Mouse (Mus musculus): Measurements from ENCODE around the gene Teddm2. TPM values are rescaled to one million over a fixed set of nuclear protein-coding genes. Genes with fewer than 3 reads are reported as not detected.

Gene Teddm2
- polyA plus RNA-seq, 1 experiment from 2014 or later, result 0.21 TPM

DNA sequence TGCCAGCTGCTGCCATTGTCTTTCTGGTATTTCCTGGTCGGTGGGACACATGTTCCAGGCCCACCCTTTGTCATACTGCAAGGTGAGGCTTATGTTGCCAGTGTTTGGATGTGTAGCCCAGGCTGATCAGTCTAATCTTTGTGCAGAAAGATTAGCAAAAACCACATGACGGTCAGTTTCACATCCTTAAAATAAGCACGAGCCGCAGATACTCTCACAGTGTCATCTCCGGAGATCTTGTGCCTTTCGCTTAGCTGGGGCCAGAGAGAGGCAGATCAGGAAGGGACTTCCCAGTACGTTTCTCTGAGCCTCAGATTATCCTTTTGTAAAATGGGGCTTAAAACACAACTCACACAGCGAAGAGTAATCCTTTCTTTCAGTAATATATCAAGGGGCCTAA, 96.5 kb downstream of the Teddm2 start:
- 77% methylated on average over 8 of the region's 8 CpGs for WGBS
- no peak for ATAC-seq
- Histone ChIP-seq H3K9me3 (ENCODE audit: control insufficient read depth, low read length) (no peaks in the 10 kb centered on the region), H3K27ac (ENCODE audit: low read length) (no peak overlapping the region), H3K4me1 (ENCODE audit: control insufficient read depth, insufficient read depth, low read length) (no peaks in the 10 kb centered on the region), H3K4me2 (ENCODE audit: low read depth, low read length) (no peak overlapping the region), H3K36me3 (ENCODE audit: control insufficient read depth, insufficient read depth, low read length) (no peaks in the 10 kb centered on the region), H3K9ac (ENCODE audit: low read depth, low read length) (no peak overlapping the region), H3K27me3 (replicated peaks; ENCODE audit: control insufficient read depth, insufficient read depth, low read length) (no peaks in the 10 kb centered on the region), H3K4me3 (ENCODE audit: low read length) (no peak overlapping the region)

- H3K9ac ChIP-seq (ENCODE audit: low read depth, low read length), result no peak overlapping the region
- no peak overlapping the region for H3K4me2 ChIP-seq (ENCODE audit: low read depth, low read length)
- no peak for ATAC-seq
- H3K4me3 ChIP-seq (ENCODE audit: low read length), result no peak overlapping the region
- 82% methylated on average over 7 of the region's 7 CpGs for WGBS
- H3K36me3 ChIP-seq (ENCODE audit: control insufficient read depth, insufficient read depth, low read length), result no peaks in the 10 kb centered on the region
- H3K4me1 ChIP-seq (ENCODE audit: control insufficient read depth, insufficient read depth, low read length), result no peaks in the 10 kb centered on the region
- no peak overlapping the region for H3K27ac ChIP-seq (ENCODE audit: low read length)
- H3K9me3 ChIP-seq (ENCODE audit: control insufficient read depth, low read length), result no peaks in the 10 kb centered on the region
- H3K27me3 ChIP-seq (replicated peaks; ENCODE audit: control insufficient read depth, insufficient read depth, low read length), result no peaks in the 10 kb centered on the region
These were observed 97.3 kb downstream of the Teddm2 start for GRCm38 (mm10) chr1:153802691-153803090.

Small RNA genes within 50 kb of the gene (microRNA-seq; reads per million reads assigned to microRNA genes)
- gene Mir8114, result 4.8 reads per million, percentile 14 among the genes with 10 or more reads in this experiment

Other genes with a start within 250 kb of the Teddm2 start
- 0.09 and 0.22 TPM in 2 replicates for gene Rgs8, start 247.2 kb downstream of the Teddm2 start, polyA plus RNA-seq (2015; fragmentation: Nextera tagmentation; extraction: Ambion mirVana)
- gene Rgs16, start 159.9 kb downstream of the Teddm2 start, polyA plus RNA-seq (2015; fragmentation: Nextera tagmentation; extraction: Ambion mirVana), result 5.0 and 5.3 TPM in 2 replicates
- gene Rnasel, start 150.8 kb downstream of the Teddm2 start, polyA plus RNA-seq (2015; fragmentation: Nextera tagmentation; extraction: Ambion mirVana), result 32.4 and 35.9 TPM in 2 replicates
- gene Rgsl1, start 56.1 kb downstream of the Teddm2 start, polyA plus RNA-seq (2015; fragmentation: Nextera tagmentation; extraction: Ambion mirVana), result not detected in 2 replicates
- 0.07 and 0.10 TPM in 2 replicates for gene Teddm1b, start 25.9 kb downstream of the Teddm2 start, polyA plus RNA-seq (2015; fragmentation: Nextera tagmentation; extraction: Ambion mirVana)
- gene Teddm1a, start 8.5 kb downstream of the Teddm2 start, polyA plus RNA-seq (2015; fragmentation: Nextera tagmentation; extraction: Ambion mirVana), result not detected in 2 replicates
- gene Glul, start 284 bp downstream of the Teddm2 start, polyA plus RNA-seq (2015; fragmentation: Nextera tagmentation; extraction: Ambion mirVana), result 61.0 and 66.0 TPM in 2 replicates